Mouse (Mus musculus): ENCODE measurements around the gene Lrmda.

Lrmda gene

DNA sequence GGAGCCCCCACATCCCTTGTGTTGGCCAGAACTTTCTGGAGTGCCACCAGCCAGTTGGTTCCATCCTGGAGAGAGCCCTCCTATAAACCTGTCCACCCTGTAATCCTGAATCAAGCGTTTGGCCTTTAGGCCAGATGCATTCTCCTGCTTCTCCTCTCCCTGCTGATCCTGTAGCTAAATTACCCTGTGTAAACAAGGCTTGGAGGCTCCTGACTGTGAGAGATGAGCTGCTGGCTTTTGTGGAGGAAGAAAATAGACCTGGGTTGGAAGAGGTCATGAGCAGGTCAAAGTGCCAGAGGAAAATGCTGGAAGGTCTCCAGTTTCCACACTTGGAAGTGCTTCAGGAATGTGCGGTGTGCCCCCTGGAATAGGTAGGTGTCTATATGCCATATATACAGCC is 135.5 kb downstream of the Lrmda start:
- no peak for DNase-seq (ENCODE audit: low read depth, low spot score)

- no peak for DNase-seq (ENCODE audit: low read depth, low spot score)
Observed at GRCm38 (mm10) chr14:22155512-22156026, 136.1 kb downstream of the Lrmda start.

DNA sequence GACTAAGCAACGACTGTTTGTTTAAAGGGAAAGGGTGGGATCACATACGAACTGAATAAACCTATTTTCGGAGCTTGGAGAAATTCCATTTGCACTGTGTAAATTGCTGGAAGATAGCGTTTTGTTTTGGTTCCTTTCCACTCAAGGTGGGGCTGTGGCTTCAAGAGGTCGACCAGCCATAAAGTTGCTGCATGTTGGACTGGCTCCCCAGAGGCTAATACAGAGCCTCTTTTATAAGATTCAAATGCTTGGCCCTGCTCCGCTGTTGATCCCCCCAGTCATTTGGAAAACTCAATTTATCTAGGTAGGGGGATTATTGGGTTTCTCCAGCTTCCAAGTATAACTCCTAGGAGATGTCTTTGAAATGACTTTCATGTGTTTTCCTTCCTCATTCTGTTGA is 137.5 kb downstream of the Lrmda start:
- DNase-seq (ENCODE audit: low read depth, low spot score), result no peak

DNA sequence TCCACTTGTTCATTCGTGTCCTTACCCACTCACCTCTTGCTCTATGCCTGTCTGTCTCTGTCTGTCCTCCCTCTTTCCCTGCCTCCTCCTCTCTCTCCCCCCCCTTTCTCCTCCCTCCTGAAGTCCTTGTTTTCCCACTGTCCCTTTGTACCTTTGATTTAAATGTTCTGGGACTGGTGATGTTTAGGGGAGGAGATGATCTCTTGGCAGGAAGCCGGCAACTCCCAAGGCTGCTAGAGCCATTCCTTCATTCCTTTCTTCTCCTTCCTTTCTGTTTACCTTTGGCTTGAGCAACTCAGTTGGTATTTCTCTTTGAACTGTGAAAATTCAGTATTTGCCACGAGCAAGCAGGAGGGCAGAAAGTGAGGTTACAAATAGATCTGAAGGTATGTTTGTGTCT is 141.9 kb downstream of the Lrmda start:
- no peak for DNase-seq (ENCODE audit: low read depth, low spot score)

DNA sequence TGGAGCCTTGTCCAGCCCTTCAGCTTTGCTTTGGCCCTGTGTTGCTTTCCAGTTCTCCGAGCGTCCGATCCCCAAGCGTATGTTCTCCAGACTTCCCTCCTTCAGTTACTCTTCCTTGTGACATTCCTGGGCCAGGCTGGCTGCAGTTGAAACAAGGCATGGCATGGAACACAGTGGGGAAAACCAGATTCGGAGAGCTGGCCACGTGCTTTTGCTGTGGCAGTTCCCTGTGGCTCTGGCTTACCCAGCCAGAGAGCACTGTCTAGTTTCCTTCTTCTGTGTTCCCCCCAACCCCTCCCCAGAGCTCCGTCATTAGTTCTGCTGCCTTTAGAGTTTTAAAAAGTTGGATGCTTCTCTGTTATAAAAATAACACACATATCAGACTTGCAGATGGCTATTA is 147.8 kb downstream of the Lrmda start:
- DNase-seq (ENCODE audit: low read depth, low spot score), result no peak

DNA sequence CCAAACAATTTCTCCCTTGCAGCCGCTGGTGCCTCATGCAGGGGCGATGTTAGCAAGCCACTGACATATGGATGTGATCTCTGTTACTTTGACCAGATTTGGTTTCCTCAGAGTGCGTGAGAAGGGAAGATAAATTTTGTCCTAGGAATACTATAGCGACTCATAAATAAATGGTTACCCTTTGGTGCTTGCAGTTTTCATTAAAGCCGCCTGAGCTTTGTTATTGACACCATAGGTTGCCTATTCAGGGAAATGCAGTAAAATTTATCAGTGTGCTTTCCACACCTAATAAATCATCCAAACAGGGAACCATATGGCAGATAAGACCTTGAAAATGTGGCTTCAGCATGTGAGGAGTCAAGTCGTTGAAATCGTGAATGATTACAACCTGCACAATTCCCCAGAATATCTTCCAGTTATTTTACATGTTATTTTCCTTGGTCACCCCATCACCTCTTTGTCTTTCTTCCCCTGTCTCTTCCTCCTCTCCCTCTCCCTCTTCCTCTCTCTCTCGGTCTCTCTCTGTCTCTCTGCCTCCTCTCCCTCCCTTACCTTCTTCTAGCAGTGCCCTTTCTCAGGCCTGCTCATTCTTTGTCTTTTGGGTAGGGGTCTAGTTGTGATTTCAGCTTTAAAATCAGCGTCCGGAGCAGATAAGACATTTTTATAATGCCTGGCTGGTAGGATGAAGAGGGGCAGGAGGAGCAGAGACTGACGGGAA is 148.7 kb downstream of the Lrmda start:
- DNase-seq (ENCODE audit: low read depth, low spot score), result no peak

GRCm38 (mm10) chr14:22168795-22169568 is 149.5 kb downstream of the Lrmda start:
- no peak for DNase-seq (ENCODE audit: low read depth, low spot score)

GRCm38 (mm10) chr14:22174757-22175156 is 155.2 kb downstream of the Lrmda start:
- DNase-seq (ENCODE audit: low read depth, low spot score), result peak; percentile 5

GRCm38 (mm10) chr14:22179761-22180160 is 160.2 kb downstream of the Lrmda start:
- DNase-seq (ENCODE audit: low read depth, low spot score), result no peak

DNA sequence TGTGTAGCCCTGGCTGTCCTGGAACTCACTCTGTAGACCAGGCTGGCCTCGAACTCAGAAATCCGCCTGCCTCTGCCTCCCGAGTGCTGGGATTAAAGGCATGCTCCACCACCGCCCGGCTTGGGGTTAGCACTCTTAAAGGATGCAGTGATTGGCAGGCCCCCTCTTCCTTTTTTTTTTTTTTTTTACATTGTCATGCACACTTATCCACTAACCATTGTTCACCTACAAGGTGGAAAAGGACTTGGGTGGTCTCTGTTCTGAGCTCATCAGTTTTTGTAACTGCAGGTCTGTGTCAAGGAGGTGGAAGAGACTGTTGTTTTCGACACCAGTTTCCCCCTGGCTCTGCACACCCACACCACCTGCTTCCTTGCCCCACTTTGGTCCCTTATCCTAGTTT is 162.0 kb downstream of the Lrmda start:
- no peak for DNase-seq (ENCODE audit: low read depth, low spot score)

DNA sequence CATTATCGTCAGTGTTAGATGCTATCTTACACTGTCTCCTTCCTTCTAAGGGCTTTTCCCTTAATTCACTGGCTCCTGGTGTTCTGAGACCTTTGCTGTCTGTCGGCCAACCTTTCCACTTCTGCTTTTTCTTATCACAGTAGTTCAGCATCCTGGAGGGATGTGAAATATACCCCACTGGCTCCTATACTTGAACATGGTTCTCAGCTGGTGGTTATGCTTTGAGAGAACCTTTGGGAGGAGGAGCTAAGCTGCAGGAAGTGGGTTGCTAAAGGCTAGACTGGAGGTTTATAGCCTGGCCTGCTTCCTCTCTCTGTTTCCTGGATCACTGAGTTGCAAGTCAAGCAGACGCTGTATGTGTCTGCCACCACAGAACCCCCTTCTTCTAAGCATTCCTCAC is 163.7 kb downstream of the Lrmda start:
- no peak for DNase-seq (ENCODE audit: low read depth, low spot score)

DNA sequence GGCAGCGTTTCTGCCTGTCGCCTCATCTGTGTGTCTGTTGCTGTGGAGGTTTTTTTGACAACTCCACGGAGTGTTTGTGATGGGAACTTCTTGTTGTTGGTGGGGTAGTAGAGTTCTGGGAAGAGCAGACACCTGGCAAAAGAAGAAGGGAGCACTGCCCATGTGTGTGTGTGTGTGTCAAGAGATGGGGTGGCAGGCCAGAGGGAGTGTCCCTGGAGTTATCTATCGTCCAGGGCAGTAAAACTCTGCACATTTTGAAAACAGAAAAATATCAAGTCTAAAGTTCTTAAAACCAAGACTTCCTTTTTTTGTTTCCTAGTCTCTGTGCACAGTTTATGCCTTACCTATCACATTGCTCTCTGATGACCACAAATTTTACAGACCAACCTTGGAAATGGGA is 165.9 kb downstream of the Lrmda start:
- DNase-seq (ENCODE audit: low read depth, low spot score), result no peak

DNA sequence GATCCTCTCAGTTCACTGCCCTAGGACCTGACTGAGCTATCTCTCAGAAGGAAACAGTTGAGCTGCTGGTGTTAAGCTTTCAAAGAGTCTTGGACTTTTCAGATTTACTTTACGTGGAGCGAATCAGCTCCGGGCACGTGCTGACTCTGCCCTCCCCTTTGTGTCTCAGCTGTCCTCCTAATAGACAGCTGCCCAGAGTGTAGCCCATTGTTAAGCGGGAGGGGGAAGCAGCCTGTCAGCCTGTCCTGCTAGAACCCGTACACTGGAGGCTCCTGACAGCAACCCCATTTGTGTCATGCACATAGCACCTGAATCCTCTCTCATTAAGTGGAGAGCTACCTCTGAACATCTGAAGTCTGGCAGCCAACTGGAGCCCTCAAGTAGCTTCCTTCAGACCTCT is 170.6 kb downstream of the Lrmda start:
- DNase-seq (ENCODE audit: low read depth, low spot score), result no peak

DNA sequence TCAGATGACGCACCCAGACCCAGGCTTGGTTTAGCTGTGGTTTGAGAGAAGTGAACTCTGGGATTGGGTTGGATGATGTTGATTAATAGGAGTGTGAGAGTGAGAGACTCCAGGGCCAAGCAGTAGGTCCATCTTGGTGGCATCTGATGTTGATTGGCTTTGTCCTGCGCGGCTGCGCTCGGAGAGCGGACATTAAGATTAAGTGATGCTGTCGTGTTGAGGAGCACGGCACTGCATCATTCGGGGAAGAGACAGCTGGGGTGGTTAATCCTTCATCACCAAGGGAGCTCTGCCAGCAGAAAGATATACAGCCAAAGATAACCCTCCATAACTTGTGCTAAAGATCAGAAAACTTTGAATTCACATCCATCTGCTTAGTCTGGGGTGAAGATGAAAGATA is 172.7 kb downstream of the Lrmda start:
- no peak for DNase-seq (ENCODE audit: low read depth, low spot score)

DNA sequence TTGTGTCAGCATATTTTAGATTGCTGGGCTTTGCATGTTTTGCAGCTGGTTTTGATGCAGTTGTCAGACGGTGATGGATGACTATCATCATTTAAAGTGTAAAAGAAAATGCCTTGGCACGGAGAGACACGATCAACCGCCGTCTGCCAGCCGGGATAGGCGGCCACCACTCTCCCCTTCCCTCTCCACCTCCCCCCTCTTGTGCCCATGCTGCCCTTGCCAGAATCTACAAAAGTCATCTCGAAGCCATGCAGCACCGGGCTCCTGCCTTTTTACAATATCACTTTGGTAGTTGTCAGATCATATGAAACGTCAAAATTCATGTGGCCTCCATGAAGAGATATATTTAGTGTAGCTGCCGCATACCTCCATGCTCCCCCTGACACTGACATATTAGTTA is 178.5 kb downstream of the Lrmda start:
- peak; percentile 2 for DNase-seq (ENCODE audit: low read depth, low spot score)

GRCm38 (mm10) chr14:22198641-22199425 is 179.3 kb downstream of the Lrmda start:
- no peak for DNase-seq (ENCODE audit: low read depth, low spot score)

DNA sequence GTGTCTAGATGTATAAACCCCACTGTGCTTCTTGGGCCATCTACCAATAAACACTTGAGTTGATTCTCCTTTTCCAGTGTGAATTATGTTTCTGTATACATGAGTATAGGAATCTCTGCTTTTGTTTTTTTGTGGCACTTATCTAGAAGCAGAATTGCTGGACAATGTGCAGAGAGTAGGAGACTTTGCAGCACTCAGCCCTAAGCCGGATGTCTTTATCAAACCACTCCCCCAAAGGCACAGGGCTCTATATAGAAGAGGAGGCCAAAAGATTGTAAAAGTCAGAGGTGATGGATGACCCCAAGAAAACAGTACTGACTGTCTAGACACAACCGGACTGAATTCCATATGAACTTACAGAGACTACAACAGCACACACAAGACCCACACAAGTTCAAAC is 182.2 kb downstream of the Lrmda start:
- DNase-seq (ENCODE audit: low read depth, low spot score), result no peak

GRCm38 (mm10) chr14:22210601-22211000 is 191.1 kb downstream of the Lrmda start:
- DNase-seq (ENCODE audit: low read depth, low spot score), result no peak

DNA sequence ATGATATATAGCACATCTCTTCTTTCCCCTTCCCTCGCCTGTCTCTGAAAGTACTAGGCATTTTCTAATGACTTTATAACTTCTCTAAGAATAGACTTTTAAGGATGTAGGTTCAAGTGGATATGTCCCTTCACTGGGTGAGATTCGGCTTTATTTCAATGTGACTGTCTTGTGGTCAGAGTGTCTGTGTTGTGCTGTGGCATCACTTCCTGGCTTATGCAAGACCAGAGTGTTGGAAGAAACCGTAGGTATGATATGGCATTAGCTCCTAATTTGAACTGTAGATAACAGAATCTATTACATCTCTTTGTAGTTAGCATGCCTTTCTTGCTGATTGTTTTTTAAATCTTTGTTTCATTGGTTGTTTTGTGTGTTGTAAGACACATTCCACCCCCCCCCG is 198.7 kb downstream of the Lrmda start:
- DNase-seq (ENCODE audit: low read depth, low spot score), result no peak

- DNase-seq (ENCODE audit: low read depth, low spot score), result no peak
Observed at GRCm38 (mm10) chr14:22222038-22222437, 202.5 kb downstream of the Lrmda start.

DNA sequence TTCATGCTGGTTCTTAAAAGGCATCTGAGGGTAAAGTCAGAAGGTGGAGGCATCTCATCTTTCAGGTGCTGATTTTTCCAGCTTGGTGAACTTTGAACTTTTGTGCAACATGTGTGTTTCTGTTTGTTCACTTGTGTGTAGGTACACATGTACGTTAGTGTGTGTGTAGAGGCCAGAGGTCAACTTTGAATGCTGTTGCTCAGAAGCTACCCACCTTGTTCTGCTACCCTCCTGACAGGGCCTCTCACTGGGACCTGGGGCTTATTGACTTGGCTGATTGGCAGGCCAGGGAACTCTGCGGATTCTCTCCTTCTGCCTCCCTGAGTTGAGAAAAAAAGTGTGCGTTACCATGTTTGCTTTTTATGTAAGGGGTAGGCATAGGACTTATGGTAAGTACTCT is 203.1 kb downstream of the Lrmda start:
- no peak for DNase-seq (ENCODE audit: low read depth, low spot score)

GRCm38 (mm10) chr14:22226205-22226604 is 206.7 kb downstream of the Lrmda start:
- DNase-seq (ENCODE audit: low read depth, low spot score), result no peak

Measured in 3T3-L1 (cell line).